Mouse (Mus musculus): ENCODE results near the gene Mkln1. TPM values are rescaled to one million over a fixed set of nuclear protein-coding genes. Genes with fewer than 3 reads are reported as not detected.
A peak's percentile ranks its signal among the peaks of the same experiment; 100 is the strongest.

Mkln1 gene
- polyA plus RNA-seq, 1 experiment: 21.0 TPM

GRCm38 (mm10) chr6:31524121-31524520, 125.6 kb downstream of the Mkln1 start:
- H3K27ac ChIP-seq (ENCODE audit: insufficient read depth, low read length): no peak overlapping the region
- no peak for DNase-seq (ENCODE audit: low read depth in 1 of 2, low spot score in 2 of 2)
- no peaks in the 10 kb centered on the region for H3K27me3 ChIP-seq (ENCODE audit: control insufficient read depth, insufficient read depth, low read length)
- no peaks in the 10 kb centered on the region for H3K4me1 ChIP-seq (ENCODE audit: control insufficient read depth, insufficient read depth, insufficient read length)
- H3K36me3 ChIP-seq (ENCODE audit: control insufficient read depth, insufficient read depth, low read length): no peaks in the 10 kb centered on the region
- 93% methylated on average over 13 of the region's 13 CpGs for WGBS
- no peak overlapping the region for H3K4me3 ChIP-seq (ENCODE audit: extremely low read depth, insufficient read depth, insufficient read length)
- TF ChIP-seq CTCF (IDR thresholded peaks at IDR 0.05; ENCODE audit: extremely low read depth, insufficient read depth, insufficient read length, insufficient replicate concordance): no peak
- no peak for TF ChIP-seq POLR2A (IDR thresholded peaks at IDR 0.05; ENCODE audit: low read depth, low read length)

- Histone ChIP-seq H3K4me1 (ENCODE audit: control insufficient read depth, insufficient read depth, insufficient read length) (no peaks in the 10 kb centered on the region), H3K36me3 (ENCODE audit: control insufficient read depth, insufficient read depth, low read length) (no peaks in the 10 kb centered on the region), H3K27ac (ENCODE audit: insufficient read depth, low read length) (no peak overlapping the region), H3K27me3 (ENCODE audit: control insufficient read depth, insufficient read depth, low read length) (no peaks in the 10 kb centered on the region), H3K4me3 (ENCODE audit: extremely low read depth, insufficient read depth, insufficient read length) (no peak overlapping the region)
- 84% methylated on average over 8 of the region's 8 CpGs for WGBS
- TF ChIP-seq CTCF (IDR thresholded peaks at IDR 0.05; ENCODE audit: extremely low read depth, insufficient read depth, insufficient read length, insufficient replicate concordance) (no peak), POLR2A (IDR thresholded peaks at IDR 0.05; ENCODE audit: low read depth, low read length) (no peak)
- no peak for DNase-seq (ENCODE audit: low read depth in 1 of 2, low spot score in 2 of 2)
Observed at GRCm38 (mm10) chr6:31524647-31525046, 126.1 kb downstream of the Mkln1 start.

- Histone ChIP-seq H3K27ac (ENCODE audit: insufficient read depth, low read length) (no peak overlapping the region), H3K27me3 (ENCODE audit: control insufficient read depth, insufficient read depth, low read length) (no peaks in the 10 kb centered on the region), H3K4me1 (ENCODE audit: control insufficient read depth, insufficient read depth, insufficient read length) (no peaks in the 10 kb centered on the region), H3K4me3 (ENCODE audit: extremely low read depth, insufficient read depth, insufficient read length) (no peak overlapping the region), H3K36me3 (ENCODE audit: control insufficient read depth, insufficient read depth, low read length) (no peaks in the 10 kb centered on the region)
- WGBS: 71% methylated on average over 6 of the region's 6 CpGs
- peak; percentile 72; the same call in 1 of the 2 replicates for TF ChIP-seq CTCF (IDR thresholded peaks at IDR 0.05; ENCODE audit: extremely low read depth, insufficient read depth, insufficient read length, insufficient replicate concordance)
- no peak for TF ChIP-seq POLR2A (IDR thresholded peaks at IDR 0.05; ENCODE audit: low read depth, low read length)
- peak in 1 of 2 experiments; percentile 18 for DNase-seq (ENCODE audit: low read depth in 1 of 2, low spot score in 2 of 2)
Observed at GRCm38 (mm10) chr6:31525231-31525900, 126.8 kb downstream of the Mkln1 start.

GRCm38 (mm10) chr6:31526929-31527328, 128.4 kb downstream of the Mkln1 start:
- no peaks in the 10 kb centered on the region for H3K36me3 ChIP-seq (ENCODE audit: control insufficient read depth, insufficient read depth, low read length)

GRCm38 (mm10) chr6:31527897-31528296, 129.4 kb downstream of the Mkln1 start:
- H3K4me3 ChIP-seq (ENCODE audit: extremely low read depth, insufficient read depth, insufficient read length): no peak overlapping the region
- no peaks in the 10 kb centered on the region for H3K4me1 ChIP-seq (ENCODE audit: control insufficient read depth, insufficient read depth, insufficient read length)
- DNase-seq (ENCODE audit: low read depth in 1 of 2, low spot score in 2 of 2): no peak
- H3K27ac ChIP-seq (ENCODE audit: insufficient read depth, low read length): no peak overlapping the region
- WGBS: 62% methylated on average over 7 of the region's 7 CpGs
- TF ChIP-seq POLR2A (IDR thresholded peaks at IDR 0.05; ENCODE audit: low read depth, low read length): no peak
- H3K27me3 ChIP-seq (ENCODE audit: control insufficient read depth, insufficient read depth, low read length): no peaks in the 10 kb centered on the region
- H3K36me3 ChIP-seq (ENCODE audit: control insufficient read depth, insufficient read depth, low read length): no peaks in the 10 kb centered on the region

More at GRCm38 (mm10) chr6:31526929-31527328, 128.4 kb downstream of the Mkln1 start:
- Histone ChIP-seq H3K4me3 (ENCODE audit: extremely low read depth, insufficient read depth, insufficient read length) (no peak overlapping the region), H3K27ac (ENCODE audit: insufficient read depth, low read length) (no peak overlapping the region), H3K4me1 (ENCODE audit: control insufficient read depth, insufficient read depth, insufficient read length) (no peaks in the 10 kb centered on the region), H3K27me3 (ENCODE audit: control insufficient read depth, insufficient read depth, low read length) (no peaks in the 10 kb centered on the region)
- TF ChIP-seq POLR2A (IDR thresholded peaks at IDR 0.05; ENCODE audit: low read depth, low read length) (no peak), CTCF (IDR thresholded peaks at IDR 0.05; ENCODE audit: extremely low read depth, insufficient read depth, insufficient read length, insufficient replicate concordance) (no peak)
- DNase-seq (ENCODE audit: low read depth in 1 of 2, low spot score in 2 of 2): no peak
- WGBS: 85% methylated on average over 5 of the region's 5 CpGs

GRCm38 (mm10) chr6:31528339-31528738, 129.8 kb downstream of the Mkln1 start:
- Histone ChIP-seq H3K4me1 (ENCODE audit: control insufficient read depth, insufficient read depth, insufficient read length) (no peaks in the 10 kb centered on the region), H3K27me3 (ENCODE audit: control insufficient read depth, insufficient read depth, low read length) (no peaks in the 10 kb centered on the region), H3K4me3 (ENCODE audit: extremely low read depth, insufficient read depth, insufficient read length) (no peak overlapping the region), H3K36me3 (ENCODE audit: control insufficient read depth, insufficient read depth, low read length) (no peaks in the 10 kb centered on the region), H3K27ac (ENCODE audit: insufficient read depth, low read length) (no peak overlapping the region)
- 82% methylated on average over 5 of the region's 5 CpGs for WGBS
- DNase-seq (ENCODE audit: low read depth in 1 of 2, low spot score in 2 of 2): no peak
- TF ChIP-seq POLR2A (IDR thresholded peaks at IDR 0.05; ENCODE audit: low read depth, low read length) (no peak), CTCF (IDR thresholded peaks at IDR 0.05; ENCODE audit: extremely low read depth, insufficient read depth, insufficient read length, insufficient replicate concordance) (no peak)

- no peaks in the 10 kb centered on the region for H3K36me3 ChIP-seq (ENCODE audit: control insufficient read depth, insufficient read depth, low read length)
- no peaks in the 10 kb centered on the region for H3K27me3 ChIP-seq (ENCODE audit: control insufficient read depth, insufficient read depth, low read length)
- no peak overlapping the region for H3K27ac ChIP-seq (ENCODE audit: insufficient read depth, low read length)
- no peak for DNase-seq (ENCODE audit: low read depth in 1 of 2, low spot score in 2 of 2)
- no peak overlapping the region for H3K4me3 ChIP-seq (ENCODE audit: extremely low read depth, insufficient read depth, insufficient read length)
- WGBS: 56% methylated on average over 3 of the region's 3 CpGs
- H3K4me1 ChIP-seq (ENCODE audit: control insufficient read depth, insufficient read depth, insufficient read length): no peaks in the 10 kb centered on the region
- no peak for TF ChIP-seq POLR2A (IDR thresholded peaks at IDR 0.05; ENCODE audit: low read depth, low read length)
- TF ChIP-seq CTCF (IDR thresholded peaks at IDR 0.05; ENCODE audit: extremely low read depth, insufficient read depth, insufficient read length, insufficient replicate concordance): no peak
Observed at GRCm38 (mm10) chr6:31531880-31532279, 133.3 kb downstream of the Mkln1 start.

Data from spleen, adult 2 months (tissue).